ENCODE assay signal across 16 mouse cellular contexts in the genomic region with DNA sequence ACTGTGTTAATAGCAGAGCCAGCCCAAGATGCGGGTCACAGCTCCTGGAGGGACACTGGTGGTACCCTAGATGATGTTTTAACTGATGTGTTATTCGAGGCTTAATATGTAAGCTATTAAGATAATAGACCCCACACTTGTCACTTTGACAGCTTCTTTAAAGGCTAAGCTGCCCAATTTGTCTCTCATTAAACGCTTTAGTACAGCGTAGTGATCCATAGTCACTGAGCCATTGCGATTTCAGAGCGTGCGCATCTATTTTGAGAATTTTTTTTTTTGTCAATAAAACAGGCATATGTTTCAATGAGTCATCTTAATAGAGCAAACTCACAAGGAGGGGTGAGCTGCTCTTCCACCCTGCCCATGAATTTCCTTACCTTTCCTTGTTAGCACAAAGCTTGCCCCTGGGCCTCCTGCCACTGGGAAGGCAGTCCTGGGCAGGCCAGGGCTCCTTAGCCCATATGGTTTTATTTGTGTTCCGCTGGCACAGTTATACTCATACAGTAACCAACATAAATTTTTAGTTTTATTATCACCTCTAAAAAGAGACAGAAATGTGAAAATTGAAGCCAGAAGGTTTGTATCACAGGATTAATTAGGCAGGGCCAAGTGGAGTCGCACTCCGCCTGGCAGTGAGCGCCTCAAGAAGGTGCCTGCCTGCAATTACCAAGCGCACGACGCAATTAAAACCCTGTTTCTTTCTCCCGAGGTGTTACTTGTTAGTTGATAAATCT.
DNase-seq lines count a peak whose midpoint lies in the region; ATAC-seq and TF ChIP-seq lines count a peak whose summit lies in the region.
"Had no signal": no experiment of that assay in that cellular context is flagged by ENCODE, and none has a peak within 500 bp of the region (broad histone marks: within the 10 kb centered on the region; RNA-seq: fewer than 3 reads in every experiment).

No protein-coding gene starts in this region.

- H3K36me3 ChIP-seq in limb, embryonic 12.5 days: no peaks in the 10 kb centered on the region
- no peaks in the 10 kb centered on the region for H3K36me3 ChIP-seq in intestine, embryonic 15.5 days
- H3K36me3 ChIP-seq: heart, embryonic 12.5 days; liver, embryonic 15.5 days had no signal

- DNase-seq in left cerebral cortex, adult 2 months (ENCODE audit: extremely low spot score in 1 of 2, low spot score in 2 of 2): peak; percentile 7 to 13
- no peak for DNase-seq in left cerebral cortex, postnatal 4 days
- peak; percentile 88 for DNase-seq in cerebellum, adult 11-12 months
- DNase-seq in cerebellum, adult 9-11 months: peak; percentile 90
- no peak for DNase-seq in heart, adult 11 months
- DNase-seq: adrenal gland, postnatal 10 days; gastrocnemius, postnatal 14 days; kidney, postnatal 25 days; thymus, postnatal 25 days had no signal

- no peak overlapping the region for H3K27ac ChIP-seq in left cerebral cortex, adult 2 months
- H3K27ac ChIP-seq in limb, embryonic 12.5 days: no peak overlapping the region
- H3K27ac ChIP-seq in intestine, embryonic 15.5 days: no peak overlapping the region
- H3K27ac ChIP-seq: liver, embryonic 15.5 days; macrophage had no signal

- 44% methylated on average over 15 of the region's 15 CpGs for WGBS in limb, embryonic 12.5 days
- 87% methylated on average over 15 of the region's 15 CpGs for WGBS in intestine, embryonic 15.5 days

- no peak overlapping the region for H3K9ac ChIP-seq in limb, embryonic 12.5 days (replicated peaks)
- no peak overlapping the region for H3K9ac ChIP-seq in intestine, embryonic 15.5 days
- H3K9ac ChIP-seq: heart, embryonic 12.5 days; liver, embryonic 15.5 days had no signal

- intact Hi-C loops in left cerebral cortex, adult 2 months (cut with DNase I): loop anchor here (2.0 kb wide), 1 partner anchor 419 kb away; no protein-coding TSS in a partner anchor
- intact Hi-C loops in left cerebral cortex, postnatal 4 days (cut with DNase I): no loop called here

- H3K4me1 ChIP-seq in limb, embryonic 12.5 days (replicated peaks): peaks cover 7% of the 10 kb centered on the region
- no peaks in the 10 kb centered on the region for H3K4me1 ChIP-seq in intestine, embryonic 15.5 days (replicated peaks)
- H3K4me1 ChIP-seq: heart, embryonic 12.5 days; liver, embryonic 15.5 days had no signal

- no peak overlapping the region for H3K4me3 ChIP-seq in left cerebral cortex, adult 2 months
- H3K4me3 ChIP-seq in limb, embryonic 12.5 days (replicated peaks): no peak overlapping the region
- no peak overlapping the region for H3K4me3 ChIP-seq in intestine, embryonic 15.5 days (replicated peaks)
- H3K4me3 ChIP-seq: heart, embryonic 12.5 days; liver, embryonic 15.5 days had no signal

- H3K4me2 ChIP-seq in limb, embryonic 12.5 days: no peak overlapping the region
- H3K4me2 ChIP-seq in intestine, embryonic 15.5 days (replicated peaks): no peak overlapping the region
- H3K4me2 ChIP-seq: heart, embryonic 12.5 days; liver, embryonic 15.5 days had no signal

- no peaks in the 10 kb centered on the region for H3K27me3 ChIP-seq in limb, embryonic 12.5 days
- H3K27me3 ChIP-seq in intestine, embryonic 15.5 days (replicated peaks): no peaks in the 10 kb centered on the region
- H3K27me3 ChIP-seq: CH12.LX; heart, embryonic 12.5 days; liver, embryonic 15.5 days; Patski had no signal

- no peaks in the 10 kb centered on the region for H3K9me3 ChIP-seq in limb, embryonic 12.5 days
- H3K9me3 ChIP-seq in intestine, embryonic 15.5 days: no peaks in the 10 kb centered on the region
- H3K9me3 ChIP-seq: heart, embryonic 12.5 days; liver, embryonic 15.5 days had no signal

- TF ChIP-seq CTCF in left cerebral cortex, adult 2 months (IDR thresholded peaks at IDR 0.05): no peak

- peak; percentile 81 for ATAC-seq in limb, embryonic 12.5 days (ENCODE audit: insufficient number of reproducible peaks, insufficient read depth, low FRiP score, low TSS enrichment, low read depth)
- ATAC-seq in intestine, embryonic 15.5 days: no peak
- ATAC-seq: Patski had no signal

Comparison
In these comparisons a context has a peak if more than half of its experiments do, and no peak if none do; other contexts are left out.
1. DNase-seq: peak in left cerebral cortex, adult 2 months (2 of 2), cerebellum, adult 11-12 months (single experiment) and cerebellum, adult 9-11 months (single experiment); none in left cerebral cortex, postnatal 4 days (single experiment) and heart, adult 11 months (single experiment).